Mouse (Mus musculus) hindbrain, embryonic 14.5 days (tissue): ENCODE results near the gene Zeb2. TPM values are rescaled to one million over a fixed set of nuclear protein-coding genes. Genes with fewer than 3 reads are reported as not detected.

Experiments used
- ATAC-seq: fragments of 200-750 bp; cut with Nextera tagmentation; 2 replicates; pipeline ENCODE4 v1.8.0; 2017; ENCODE audit warnings: moderate number of reproducible peaks, mild to moderate bottlenecking, moderate TSS enrichment, moderate library complexity; ENCODE audit not compliant: low FRiP score
- DNase-seq: peaks from one replicate; pipeline ENCODE4 v3.0.0-alpha.2; 2015; ENCODE audit warnings: low spot score
- H3K27ac ChIP-seq: fragments of 300-500 bp; sonication (generic); 2 replicates; pipeline ENCODE4 v1.5.1; 2014; ENCODE audit warnings: mild to moderate bottlenecking, moderate library complexity
- H3K27me3 ChIP-seq: fragments of 300-500 bp; sonication (generic); 2 replicates; pipeline ENCODE4 v1.6.1; 2014; ENCODE audit warnings: mild to moderate bottlenecking, low read length, mixed read lengths; ENCODE audit not compliant: control insufficient read depth, insufficient read depth
- H3K36me3 ChIP-seq: fragments of 300-500 bp; sonication (generic); replicated peaks from 2 replicates; pipeline ENCODE4 v1.6.1; 2014; ENCODE audit not compliant: control insufficient read depth, insufficient read depth
- H3K4me1 ChIP-seq: fragments of 300-500 bp; sonication (generic); replicated peaks from 2 replicates; pipeline ENCODE4 v1.6.1; 2014; ENCODE audit warnings: antibody characterized with exemption, low read length, mixed read lengths; ENCODE audit not compliant: control insufficient read depth, insufficient read depth
- H3K4me2 ChIP-seq: fragments of 300-500 bp; sonication (generic); replicated peaks from 2 replicates; pipeline ENCODE4 v1.6.1; 2014; ENCODE audit warnings: mild to moderate bottlenecking, moderate library complexity
- H3K4me3 ChIP-seq: fragments of 300-500 bp; sonication (generic); replicated peaks from 2 replicates; pipeline ENCODE4 v1.5.1; 2014; ENCODE audit warnings: mild to moderate bottlenecking, low read length
- H3K9ac ChIP-seq: fragments of 300-500 bp; sonication (generic); 2 replicates; pipeline ENCODE4 v1.6.1; 2014
- H3K9me3 ChIP-seq: fragments of 300-500 bp; sonication (generic); 2 replicates; pipeline ENCODE4 v1.6.1; 2016; ENCODE audit warnings: low read length; ENCODE audit not compliant: control insufficient read depth
- WGBS: fragments of 180-500 bp; shearing (Covaris S2); extraction: QIAGEN DNeasy Blood & Tissue Kit; methylation state at CpG from one replicate; pipeline ENCODE4 v1.1.7; 2014; 5-methylcytosine and 5-hydroxymethylcytosine counted together
- polyA plus RNA-seq: library from polyadenylated mRNA; unstranded; fragments of >200 nt; fragmentation: Nextera tagmentation; extraction: Ambion mirVana; gene quantifications from 2 replicates; pipeline ENCODE4 v1.2.1, GENCODE M21; 2014

The Zeb2 gene
- 38.8 and 41.9 TPM in 2 replicates for polyA plus RNA-seq

- WGBS = 0% methylated on average over 23 of the region's 39 CpGs
- no peaks in the 10 kb centered on the region for H3K27me3 ChIP-seq
- H3K4me3 ChIP-seq = peak within 1 kb of the TSS; percentile 66
- peak within 1 kb of the TSS; percentile 69 for H3K9ac ChIP-seq
- peak within 1 kb of the TSS; percentile 90 for H3K4me2 ChIP-seq
- H3K9me3 ChIP-seq = no peaks in the 10 kb centered on the region
- H3K4me1 ChIP-seq = peaks cover 14% of the 10 kb centered on the region; the same call in 1 of the 2 replicates
- H3K36me3 ChIP-seq = no peaks in the 10 kb centered on the region
- ATAC-seq (peak; percentile 78), DNase-seq (no peak)
- H3K27ac ChIP-seq = peak within 1 kb of the TSS; percentile 86
Observed at GRCm38 (mm10) chr2:45117087-45117561, at the start of gene Zeb2. Gene Zeb2, minus strand, starts transcription at chr2:45117395.

DNA sequence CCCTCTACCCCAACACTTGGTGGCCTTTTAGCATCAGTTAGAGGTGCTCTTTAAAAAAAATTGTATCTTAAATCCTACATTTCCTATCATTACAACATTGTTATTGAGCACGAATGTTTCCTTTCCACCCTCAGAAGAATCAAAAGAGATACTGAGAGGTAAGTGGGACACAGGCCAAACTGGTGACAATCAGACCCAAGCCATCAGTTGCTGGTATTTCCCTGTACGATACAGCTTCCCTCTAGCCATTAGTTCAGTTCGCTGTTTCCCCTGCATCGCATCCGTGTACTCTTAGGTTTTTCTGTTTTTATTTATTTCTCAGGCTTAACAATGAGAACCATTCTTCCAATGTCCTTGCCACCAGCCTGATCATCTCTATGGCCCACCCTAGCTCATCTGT, 41.6 kb upstream of the Zeb2 start:
- H3K27ac ChIP-seq = no peak overlapping the region
- no peak overlapping the region for H3K9ac ChIP-seq
- H3K9me3 ChIP-seq = no peaks in the 10 kb centered on the region
- ATAC-seq = no peak
- H3K4me3 ChIP-seq = no peak overlapping the region
- H3K4me1 ChIP-seq = peaks cover 4% of the 10 kb centered on the region; the same call in 1 of the 2 replicates
- no peaks in the 10 kb centered on the region for H3K36me3 ChIP-seq
- H3K4me2 ChIP-seq = peak overlapping the region; percentile 43
- no peaks in the 10 kb centered on the region for H3K27me3 ChIP-seq
- DNase-seq = no peak
- 72% methylated on average over 5 of the region's 5 CpGs for WGBS

- WGBS = 10% methylated on average over 8 of the region's 8 CpGs
- no peak overlapping the region for H3K27ac ChIP-seq
- H3K4me2 ChIP-seq = peak overlapping the region; percentile 43
- H3K4me1 ChIP-seq = peaks cover 4% of the 10 kb centered on the region; the same call in 1 of the 2 replicates
- 0 out of 2 replicates have a peak overlapping the region, but pooled peaks have one; percentile 1 for H3K4me3 ChIP-seq
- DNase-seq (no peak), ATAC-seq (no peak)
- H3K9me3 ChIP-seq = no peaks in the 10 kb centered on the region
- H3K36me3 ChIP-seq = no peaks in the 10 kb centered on the region
- H3K27me3 ChIP-seq = no peaks in the 10 kb centered on the region
- H3K9ac ChIP-seq = no peak overlapping the region
Observed at GRCm38 (mm10) chr2:45158351-45158782, 41.2 kb upstream of the Zeb2 start.

GRCm38 (mm10) chr2:45153315-45153714, 36.1 kb upstream of the Zeb2 start:
- Histone ChIP-seq H3K36me3 (no peaks in the 10 kb centered on the region), H3K4me2 (no peak overlapping the region), H3K9ac (no peak overlapping the region), H3K4me3 (no peak overlapping the region), H3K27me3 (no peaks in the 10 kb centered on the region), H3K9me3 (no peaks in the 10 kb centered on the region), H3K27ac (no peak overlapping the region), H3K4me1 (peaks cover 2% of the 10 kb centered on the region; the same call in 1 of the 2 replicates)
- ATAC-seq (no peak), DNase-seq (no peak)
- 71% methylated on average over 1 of the region's 1 CpGs for WGBS

DNA sequence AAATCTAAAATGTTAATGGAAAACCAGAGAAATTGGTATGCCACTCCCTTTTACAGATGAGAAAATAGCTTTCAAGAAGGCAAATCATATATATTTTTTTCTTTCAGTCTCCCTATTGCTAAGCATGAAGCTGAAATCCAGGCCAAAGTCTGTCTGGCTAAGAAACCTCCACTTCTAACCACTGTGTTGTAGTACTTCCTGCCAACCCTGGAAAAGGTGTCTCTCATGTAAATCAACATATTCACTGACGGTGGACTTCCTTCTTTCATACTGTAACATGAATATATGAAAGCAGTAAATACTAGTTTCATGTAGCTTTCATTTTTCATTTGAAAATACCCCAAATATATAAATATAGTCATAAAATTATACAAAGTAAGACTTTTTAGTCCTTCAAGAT, 26.0 kb upstream of the Zeb2 start:
- 80% methylated on average over 1 of the region's 1 CpGs for WGBS
- ATAC-seq (no peak), DNase-seq (no peak)
- Histone ChIP-seq H3K36me3 (no peaks in the 10 kb centered on the region), H3K4me1 (no peaks in the 10 kb centered on the region), H3K9me3 (no peaks in the 10 kb centered on the region), H3K27me3 (no peaks in the 10 kb centered on the region), H3K27ac (no peak overlapping the region), H3K9ac (no peak overlapping the region), H3K4me3 (no peak overlapping the region), H3K4me2 (no peak overlapping the region)

DNA sequence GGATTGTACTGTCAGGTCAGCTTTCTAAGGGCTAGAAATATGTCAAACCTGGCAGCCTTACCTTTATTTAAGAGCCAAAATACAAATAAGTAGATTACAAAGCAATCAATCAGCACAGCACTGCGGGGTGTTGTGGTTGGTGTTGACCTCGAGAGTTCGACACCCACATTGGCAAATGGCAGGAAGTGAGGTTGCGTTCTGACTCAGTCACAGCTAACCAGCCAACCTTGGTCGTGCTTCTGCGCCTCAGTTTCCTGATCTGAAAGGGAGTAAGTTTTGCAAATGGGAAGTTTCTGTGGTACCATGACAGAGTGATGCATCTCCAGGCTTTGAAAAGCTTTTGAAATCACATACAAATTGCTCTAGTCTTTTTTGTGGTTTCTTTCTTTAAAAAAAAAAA, 21.7 kb upstream of the Zeb2 start:
- DNase-seq (no peak), ATAC-seq (no peak)
- 90% methylated on average over 6 of the region's 6 CpGs for WGBS
- no peak overlapping the region for H3K9ac ChIP-seq
- no peak overlapping the region for H3K4me2 ChIP-seq
- H3K9me3 ChIP-seq = no peaks in the 10 kb centered on the region
- no peaks in the 10 kb centered on the region for H3K36me3 ChIP-seq
- H3K27ac ChIP-seq = no peak overlapping the region
- no peaks in the 10 kb centered on the region for H3K27me3 ChIP-seq
- H3K4me3 ChIP-seq = no peak overlapping the region
- H3K4me1 ChIP-seq = no peaks in the 10 kb centered on the region

GRCm38 (mm10) chr2:45136783-45137182, 19.6 kb upstream of the Zeb2 start:
- no peak overlapping the region for H3K27ac ChIP-seq
- no peak overlapping the region for H3K4me3 ChIP-seq
- no peaks in the 10 kb centered on the region for H3K27me3 ChIP-seq
- ATAC-seq = no peak
- no peaks in the 10 kb centered on the region for H3K9me3 ChIP-seq
- H3K4me1 ChIP-seq = no peaks in the 10 kb centered on the region
- H3K9ac ChIP-seq = no peak overlapping the region
- WGBS = 66% methylated on average over 2 of the region's 2 CpGs
- no peak for DNase-seq
- no peak overlapping the region for H3K4me2 ChIP-seq
- H3K36me3 ChIP-seq = no peaks in the 10 kb centered on the region

DNA sequence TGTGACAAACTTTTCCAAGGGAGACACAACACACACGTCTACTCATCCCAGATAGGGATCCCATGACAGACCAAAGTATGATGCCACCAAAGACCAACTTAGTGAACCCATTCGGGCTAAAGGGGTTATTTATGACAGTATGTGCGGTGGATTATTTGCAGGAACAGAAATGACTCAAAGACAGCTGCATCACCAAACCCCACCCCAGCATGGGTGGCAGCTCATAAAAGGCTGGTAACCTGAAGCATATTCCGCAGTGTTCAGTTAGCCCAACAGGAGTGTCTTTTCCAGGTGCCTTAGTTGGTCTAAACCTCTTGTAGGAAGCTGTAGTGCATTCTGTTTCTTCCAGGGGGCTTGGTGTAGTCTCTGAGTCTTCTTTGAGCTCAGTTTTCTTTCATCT, 16.0 kb upstream of the Zeb2 start:
- Histone ChIP-seq H3K9me3 (no peaks in the 10 kb centered on the region), H3K36me3 (no peaks in the 10 kb centered on the region), H3K4me3 (no peak overlapping the region), H3K27ac (no peak overlapping the region), H3K9ac (no peak overlapping the region), H3K27me3 (no peaks in the 10 kb centered on the region), H3K4me2 (no peak overlapping the region), H3K4me1 (no peaks in the 10 kb centered on the region)
- DNase-seq (no peak), ATAC-seq (no peak)
- WGBS = 92% methylated on average over 4 of the region's 4 CpGs

DNA sequence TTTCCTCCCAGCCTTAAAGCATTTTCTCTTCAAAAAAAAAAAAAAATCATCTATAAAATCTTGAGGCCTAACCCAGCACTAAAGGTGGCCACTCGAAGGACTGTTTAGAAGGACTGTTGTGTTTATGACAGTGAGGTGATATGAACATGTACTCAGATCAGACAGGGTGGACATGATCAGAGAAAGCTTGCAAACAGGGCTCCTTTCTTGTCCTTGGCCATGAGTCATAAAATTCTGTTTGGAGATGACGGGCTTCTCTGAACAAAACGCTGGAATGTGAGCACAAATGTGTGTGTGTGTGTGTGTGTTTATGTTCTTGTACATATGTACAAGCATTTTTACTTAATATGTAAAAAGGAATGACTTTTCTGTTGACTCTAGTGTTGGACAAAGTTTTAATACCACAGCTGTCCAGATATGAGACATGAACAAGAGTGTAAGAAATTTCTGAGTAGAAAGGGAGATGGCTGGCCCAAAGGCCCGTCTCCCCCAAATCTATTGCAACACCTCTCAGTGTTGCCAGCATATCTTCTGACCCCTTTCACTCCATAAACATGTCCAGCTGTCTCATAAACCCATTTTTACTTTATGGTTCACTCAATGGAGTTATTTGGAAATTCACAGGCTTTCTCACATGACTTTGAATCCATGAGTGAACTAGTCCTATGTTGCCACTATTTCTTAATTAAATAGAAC, 13.4 kb upstream of the Zeb2 start:
- no peaks in the 10 kb centered on the region for H3K4me1 ChIP-seq
- ATAC-seq (no peak), DNase-seq (no peak)
- H3K4me2 ChIP-seq = no peak overlapping the region
- WGBS = 93% methylated on average over 4 of the region's 4 CpGs
- H3K9me3 ChIP-seq = no peaks in the 10 kb centered on the region
- H3K4me3 ChIP-seq = no peak overlapping the region
- H3K9ac ChIP-seq = no peak overlapping the region
- no peak overlapping the region for H3K27ac ChIP-seq
- H3K36me3 ChIP-seq = no peaks in the 10 kb centered on the region
- no peaks in the 10 kb centered on the region for H3K27me3 ChIP-seq
